Mouse (Mus musculus) thymus, postnatal 4 days (tissue): ENCODE data around the gene Tpsg1.

ENCODE experiments used
- DNase-seq: peaks from one replicate; pipeline ENCODE4 v3.0.0; 2021

The Tpsg1 gene

DNA sequence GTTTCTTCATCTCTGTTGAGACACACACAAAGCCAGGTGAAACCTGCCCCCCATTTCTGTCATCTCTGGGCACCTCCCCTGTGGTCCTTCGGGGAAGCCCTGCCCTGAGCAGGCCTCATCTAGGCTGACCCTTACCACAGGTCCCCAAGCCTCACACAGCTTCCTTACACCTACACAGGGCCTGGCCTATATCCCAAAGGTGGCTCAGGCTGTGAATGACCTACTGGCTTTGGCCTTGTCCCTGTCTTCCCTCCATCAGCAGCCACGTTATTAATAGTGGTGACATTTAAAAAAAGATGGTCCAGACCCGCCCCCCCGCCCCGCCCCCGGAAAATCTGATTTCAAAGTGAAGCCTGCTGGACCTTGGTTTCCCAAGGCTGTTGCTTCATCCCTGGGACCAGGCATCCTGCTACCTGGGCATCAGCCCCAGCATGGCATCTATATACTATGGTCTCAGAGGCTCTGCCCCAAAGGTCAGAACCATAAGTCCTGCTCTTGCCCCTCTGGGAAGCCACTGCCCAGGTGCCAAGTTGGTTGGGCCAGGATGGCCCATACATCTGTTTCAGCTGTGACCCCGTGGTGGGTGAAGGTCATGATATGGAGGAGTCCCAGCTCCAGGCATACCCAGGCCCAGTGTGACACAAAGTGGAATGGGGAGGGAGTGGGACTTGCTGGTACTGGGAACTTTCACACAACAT is 39.4 kb downstream of the Tpsg1 start:
- no peak for DNase-seq

- no peak for DNase-seq
These were observed 40.5 kb downstream of the Tpsg1 start for GRCm38 (mm10) chr17:25409621-25410020.

GRCm38 (mm10) chr17:25410180-25410579 is 41.1 kb downstream of the Tpsg1 start:
- no peak for DNase-seq

DNA sequence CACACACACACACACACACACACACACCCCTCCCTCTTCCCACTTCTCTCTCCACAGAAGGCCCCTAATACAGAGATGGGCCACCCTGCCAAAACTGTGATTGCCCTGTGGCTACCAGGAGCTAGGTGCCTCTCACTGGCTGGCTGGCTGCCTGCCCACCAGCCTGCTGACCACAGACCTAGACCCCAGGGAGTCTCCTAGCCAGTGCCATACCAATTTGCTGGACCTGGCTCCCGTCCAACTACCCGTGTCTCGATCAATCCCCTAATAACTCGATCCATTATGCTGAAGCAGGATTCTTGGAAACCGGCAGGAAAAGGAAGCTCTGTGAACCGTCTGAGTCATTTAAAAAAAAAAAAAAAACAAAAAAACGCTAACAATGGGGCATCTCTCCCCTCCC is 41.7 kb downstream of the Tpsg1 start:
- DNase-seq: no peak

GRCm38 (mm10) chr17:25411251-25411650 is 42.2 kb downstream of the Tpsg1 start:
- no peak for DNase-seq

- DNase-seq: no peak
These were observed 45.1 kb downstream of the Tpsg1 start for GRCm38 (mm10) chr17:25414209-25414608.

DNA sequence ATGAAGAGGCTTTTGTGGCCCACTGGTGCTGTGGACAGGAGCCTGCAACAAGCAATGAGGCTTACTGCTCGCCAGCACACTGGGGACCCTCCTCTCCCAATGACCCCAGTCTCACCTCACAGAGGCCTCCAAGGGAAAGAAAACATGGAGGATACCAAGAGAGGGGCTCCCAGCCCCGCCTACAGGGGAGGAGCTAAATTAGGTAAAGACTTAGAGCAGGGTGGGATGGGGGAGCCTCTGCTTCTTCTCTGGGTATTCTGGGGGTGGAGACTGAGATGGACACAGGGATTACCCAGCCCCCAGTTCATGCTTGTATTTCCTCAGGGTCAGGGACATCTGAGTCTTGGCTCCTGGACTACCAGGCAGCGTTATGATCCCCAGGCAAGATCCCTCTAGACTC is 45.8 kb downstream of the Tpsg1 start:
- DNase-seq: no peak

DNA sequence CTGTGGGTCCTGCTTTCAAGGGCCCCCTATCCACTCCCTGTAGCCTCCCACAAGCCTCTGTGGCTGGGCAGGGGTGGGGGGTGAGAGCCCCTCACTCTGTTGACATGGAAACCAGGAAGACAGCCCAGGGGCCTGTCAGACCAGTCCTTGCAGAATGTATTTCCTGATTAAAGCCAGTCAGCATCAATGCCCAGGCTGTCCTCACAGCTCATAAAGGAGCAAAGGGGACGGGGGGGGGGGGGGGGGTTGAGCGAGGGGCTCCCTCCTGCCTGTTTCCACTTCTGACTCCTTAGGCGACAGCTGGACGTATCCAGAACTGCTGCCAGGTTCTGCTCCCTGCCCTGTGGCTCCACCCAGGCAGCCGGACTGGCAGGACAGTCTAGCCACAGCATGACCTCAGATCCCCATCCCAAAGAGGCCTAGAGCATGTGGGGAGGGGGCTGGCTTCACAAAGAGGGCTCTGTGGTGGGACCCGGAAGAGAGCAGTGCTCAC is 46.4 kb downstream of the Tpsg1 start:
- no peak for DNase-seq

DNA sequence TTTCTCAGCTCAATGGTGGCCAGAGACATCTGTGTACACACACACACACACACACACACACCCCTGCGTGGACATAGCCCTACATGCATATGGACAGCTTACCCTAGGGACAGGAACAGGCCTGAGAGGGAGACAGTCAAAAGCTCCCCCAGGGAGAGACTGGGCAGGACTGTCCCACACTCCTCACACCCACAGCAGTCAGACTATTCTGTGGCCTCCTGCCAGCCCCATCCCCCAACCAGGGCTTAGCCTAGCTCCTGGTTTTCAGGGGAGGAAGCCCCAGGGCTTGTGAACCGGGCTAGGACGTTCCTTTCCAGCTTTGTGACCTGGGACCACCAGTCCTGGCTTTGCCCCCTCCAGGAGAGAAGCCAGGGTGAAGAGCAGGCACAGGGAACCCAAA is 47.1 kb downstream of the Tpsg1 start:
- DNase-seq: no peak

DNA sequence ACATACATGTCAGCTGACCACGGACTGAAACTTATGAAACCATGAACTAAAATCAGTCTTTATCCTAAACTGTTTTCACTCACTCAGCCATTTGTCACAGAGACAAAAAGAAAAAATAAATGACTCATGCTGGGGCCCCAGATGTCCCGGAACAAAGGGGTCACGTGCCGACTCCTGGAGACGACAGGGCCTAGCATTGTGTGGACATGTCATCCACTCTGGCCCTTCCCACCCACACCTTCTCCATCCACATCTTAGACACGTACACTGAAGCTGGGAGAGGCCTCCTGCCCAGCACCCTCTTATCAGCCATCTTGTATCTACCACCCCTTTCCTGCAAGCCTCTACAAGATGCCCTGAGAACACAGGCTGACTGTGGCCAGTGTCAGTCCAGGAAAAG is 48.9 kb downstream of the Tpsg1 start:
- DNase-seq: no peak

- DNase-seq: no peak
These were observed 49.9 kb downstream of the Tpsg1 start for GRCm38 (mm10) chr17:25418926-25419325.

GRCm38 (mm10) chr17:25420998-25421397 is 51.9 kb downstream of the Tpsg1 start:
- DNase-seq: no peak
